Mouse (Mus musculus): ENCODE data around the gene Trafd1. TPM values are rescaled to one million over a fixed set of nuclear protein-coding genes. Genes with fewer than 3 reads are reported as not detected.

The Trafd1 gene
- polyA plus RNA-seq (2017; shearing (Covaris generic)) = 68.0 TPM

DNA sequence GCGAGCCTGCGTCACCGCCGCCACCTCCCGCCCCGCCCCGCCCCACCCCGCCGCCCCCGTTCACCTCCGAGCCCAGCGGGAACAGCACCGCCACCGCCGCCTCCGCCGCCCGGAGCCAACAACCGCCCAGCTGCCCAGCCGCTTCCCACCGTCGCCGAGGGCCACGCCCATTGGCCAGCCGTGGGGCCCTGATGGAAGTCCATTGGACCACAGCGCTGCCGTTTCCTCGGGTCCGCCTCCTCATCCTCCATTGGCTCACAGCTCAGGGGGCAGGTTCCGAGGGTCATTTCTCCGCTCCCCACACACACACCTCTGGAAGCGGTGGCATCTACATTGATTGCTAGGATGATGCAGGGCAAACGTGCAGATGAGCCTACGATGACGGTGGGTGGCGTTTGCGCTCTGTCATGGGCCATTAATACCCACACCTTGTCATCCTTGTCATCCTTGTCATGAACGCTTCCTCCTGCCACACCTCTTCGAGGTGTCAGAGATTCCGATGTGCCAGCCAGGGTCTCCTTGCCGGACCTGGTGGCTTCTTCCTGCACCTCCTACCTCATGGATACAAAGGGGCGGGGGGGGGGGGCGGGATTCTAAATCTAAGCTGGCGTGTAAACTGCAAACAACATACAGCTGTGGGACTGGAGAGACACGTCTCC lies at the start of gene Trafd1:
Gene Trafd1, minus strand, starts transcription at position 172 of the 659 bp plus-strand sequence.

DNA sequence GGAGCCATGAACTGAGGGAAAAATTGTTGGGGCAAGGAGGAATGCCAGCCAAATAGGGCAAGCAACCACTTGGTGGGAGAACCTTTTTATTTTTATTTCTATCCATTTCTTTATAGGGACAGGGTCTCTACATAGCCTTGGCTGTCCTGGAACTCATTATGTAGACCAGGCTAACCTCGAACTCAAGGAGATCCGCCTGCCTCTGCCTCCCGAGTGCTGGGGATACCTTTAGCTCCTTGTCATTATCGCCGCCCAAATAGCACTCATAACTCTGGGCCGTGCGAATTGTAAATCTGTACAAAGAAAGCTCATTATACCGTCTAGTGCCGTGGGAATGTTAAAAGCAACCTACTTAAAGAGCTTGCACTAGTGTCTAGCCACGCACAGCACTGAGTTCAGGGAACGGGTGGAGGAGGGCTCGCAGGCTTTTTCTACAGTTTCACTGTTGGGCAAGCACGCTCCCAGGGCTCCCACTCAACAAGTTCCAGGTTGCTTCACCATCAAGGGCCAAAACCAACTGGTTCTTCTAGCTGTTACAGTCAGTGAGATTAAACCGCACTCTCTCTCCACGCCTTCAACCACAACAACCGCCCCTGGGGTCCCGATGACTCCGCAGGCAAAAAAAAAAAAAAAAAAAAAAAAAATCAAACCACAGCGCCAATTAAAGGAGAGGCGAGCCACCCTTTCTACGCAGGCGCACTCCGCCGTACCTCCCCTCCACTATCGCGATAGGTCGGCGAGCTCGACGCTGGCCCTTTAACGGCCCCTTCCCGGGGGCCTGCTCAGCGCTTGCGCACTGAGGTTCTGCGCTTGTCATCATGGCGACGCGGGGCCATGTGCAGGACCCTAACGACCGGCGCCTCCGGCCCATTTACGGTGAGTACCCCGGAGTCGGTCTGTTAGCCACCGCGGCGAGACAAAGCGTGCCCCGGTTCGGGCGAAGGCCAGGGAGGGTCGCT lies 12.0 kb upstream of the Trafd1 start, which contains the start of gene Naa25:
Gene Naa25, plus strand, starts transcription at position 750 of the 959 bp plus-strand sequence.

Other genes starting within 250 kb of the Trafd1 start
- 17.9 TPM for gene Ptpn11, start 194.2 kb downstream of the Trafd1 start, polyA plus RNA-seq (2017; shearing (Covaris generic))
- gene Rpl6, start 181.2 kb downstream of the Trafd1 start, polyA plus RNA-seq (2017; shearing (Covaris generic)) = 1,079 TPM
- 15.8 TPM for gene Hectd4, start 165.4 kb downstream of the Trafd1 start, polyA plus RNA-seq (2017; shearing (Covaris generic))
- 46.3 TPM for gene Naa25, start 12.3 kb upstream of the Trafd1 start, polyA plus RNA-seq (2017; shearing (Covaris generic))
- gene Tmem116, start 66.3 kb upstream of the Trafd1 start, polyA plus RNA-seq (2017; shearing (Covaris generic)) = 2.4 TPM
- 46.2 TPM for gene Erp29, start 66.9 kb upstream of the Trafd1 start, polyA plus RNA-seq (2017; shearing (Covaris generic))
- not detected for gene Adam1b, start 117.8 kb upstream of the Trafd1 start, polyA plus RNA-seq (2017; shearing (Covaris generic))
- 0.90 TPM for gene Adam1a, start 159.8 kb upstream of the Trafd1 start, polyA plus RNA-seq (2017; shearing (Covaris generic))
- not detected for gene Gm42878, start 159.8 kb upstream of the Trafd1 start, polyA plus RNA-seq (2017; shearing (Covaris generic))
- 73.2 TPM for gene Mapkapk5, start 160.3 kb upstream of the Trafd1 start, polyA plus RNA-seq (2017; shearing (Covaris generic))
- 43.9 TPM for gene Aldh2, start 208.2 kb upstream of the Trafd1 start, polyA plus RNA-seq (2017; shearing (Covaris generic))
- 1.5 TPM for gene Acad12, start 233.3 kb upstream of the Trafd1 start, polyA plus RNA-seq (2017; shearing (Covaris generic))

All from naive thymus-derived CD4-positive, alpha-beta T cell, adult 5 months (primary cell).